Mouse (Mus musculus) forebrain, embryonic 14.5 days (tissue): ENCODE measurements around the gene Duoxa2. TPM values are rescaled to one million over a fixed set of nuclear protein-coding genes. Genes with fewer than 3 reads are reported as not detected.

ENCODE experiments used
- ATAC-seq: fragments of 200-750 bp; cut with Nextera tagmentation; 2 replicates; pipeline ENCODE4 v1.8.0; 2017; ENCODE audit warnings: mild to moderate bottlenecking, moderate library complexity
- DNase-seq: peaks from one replicate; pipeline ENCODE4 v3.0.0-alpha.2; 2015; ENCODE audit warnings: low spot score
- H3K27ac ChIP-seq: fragments of 300-500 bp; sonication (generic); 2 replicates; pipeline ENCODE4 v1.5.1; 2014; ENCODE audit warnings: low read depth, mild to moderate bottlenecking, control low read depth, low read length, moderate library complexity
- H3K27me3 ChIP-seq: fragments of 300-500 bp; sonication (generic); replicated peaks from 2 replicates; pipeline ENCODE4 v1.6.1; 2014; ENCODE audit warnings: low read length, control low read depth, mixed read lengths; ENCODE audit not compliant: control insufficient read depth, insufficient read depth
- H3K36me3 ChIP-seq: fragments of 300-500 bp; sonication (generic); 2 replicates; pipeline ENCODE4 v1.6.1; 2014; ENCODE audit warnings: low read length, control low read depth; ENCODE audit not compliant: control insufficient read depth, insufficient read depth
- H3K4me1 ChIP-seq: fragments of 300-500 bp; sonication (generic); 2 replicates; pipeline ENCODE4 v1.6.1; 2014; ENCODE audit warnings: antibody characterized with exemption, low read length, control low read depth; ENCODE audit not compliant: control insufficient read depth, insufficient read depth
- H3K4me2 ChIP-seq: fragments of 300-500 bp; sonication (generic); 2 replicates; pipeline ENCODE4 v1.6.1; 2014; ENCODE audit warnings: mild to moderate bottlenecking, control low read depth, low read length
- H3K4me3 ChIP-seq: fragments of 300-500 bp; sonication (generic); 2 replicates; pipeline ENCODE4 v1.5.1; 2014; ENCODE audit warnings: low read depth, low read length, control low read depth
- H3K9ac ChIP-seq: fragments of 300-500 bp; sonication (generic); 2 replicates; pipeline ENCODE4 v1.6.1; 2014; ENCODE audit warnings: mild to moderate bottlenecking, low read length, control low read depth, moderate library complexity
- H3K9me3 ChIP-seq: fragments of 300-500 bp; sonication (generic); replicated peaks from 2 replicates; pipeline ENCODE4 v1.6.1; 2016; ENCODE audit warnings: low read length, control low read depth, mixed read lengths; ENCODE audit not compliant: control insufficient read depth
- WGBS: fragments of 180-500 bp; shearing (Covaris S2); extraction: QIAGEN DNeasy Blood & Tissue Kit; methylation state at CpG from one replicate; pipeline ENCODE4 v1.1.7; 2014; 5-methylcytosine and 5-hydroxymethylcytosine counted together
- polyA plus RNA-seq: library from polyadenylated mRNA; unstranded; fragments of >200 nt; fragmentation: Nextera tagmentation; extraction: Ambion mirVana; gene quantifications from 2 replicates; pipeline ENCODE4 v1.2.1, GENCODE M21; 2014

Gene Duoxa2
- polyA plus RNA-seq, 1 experiment from 2014 or later: not detected

- H3K4me3 ChIP-seq: 0 out of 2 replicates have a peak overlapping the region, but pooled peaks have one; percentile 6
- no peak overlapping the region for H3K27ac ChIP-seq
- ATAC-seq (no peak), DNase-seq (no peak)
- H3K27me3 ChIP-seq: peaks cover 72% of the 10 kb centered on the region
- H3K9ac ChIP-seq: no peak overlapping the region
- WGBS: under 1% methylated on average over 34 of the region's 35 CpGs
- no peaks in the 10 kb centered on the region for H3K9me3 ChIP-seq
- H3K4me2 ChIP-seq: peak overlapping the region; percentile 32; the same call in 1 of the 2 replicates
- H3K36me3 ChIP-seq: no peaks in the 10 kb centered on the region
- H3K4me1 ChIP-seq: peaks cover 21% of the 10 kb centered on the region
These were observed 1.2 kb upstream of the Duoxa2 start for GRCm38 (mm10) chr2:122297271-122298095.

GRCm38 (mm10) chr2:122298096-122298499 is 602 bp upstream of the Duoxa2 start, which contains the start of gene Duox2:
TSS of gene Duox2 (minus strand) at chr2:122298449.
- under 1% methylated on average over 13 of the region's 13 CpGs for WGBS
- no peak for ATAC-seq
- Histone ChIP-seq H3K9me3 (no peaks in the 10 kb centered on the region), H3K9ac (no peak within 1 kb of the TSS), H3K4me1 (peaks cover 21% of the 10 kb centered on the region), H3K4me3 (peak within 1 kb of the TSS; percentile 13; the same call in 1 of the 2 replicates), H3K27me3 (peaks cover 73% of the 10 kb centered on the region), H3K36me3 (no peaks in the 10 kb centered on the region), H3K4me2 (peak within 1 kb of the TSS; percentile 39), H3K27ac (no peak within 1 kb of the TSS)
- no peak for DNase-seq

- DNase-seq (no peak), ATAC-seq (no peak)
- Histone ChIP-seq H3K4me1 (peaks cover 21% of the 10 kb centered on the region), H3K4me3 (no peak overlapping the region), H3K9me3 (no peaks in the 10 kb centered on the region), H3K9ac (no peak overlapping the region), H3K27ac (no peak overlapping the region), H3K27me3 (peaks cover 67% of the 10 kb centered on the region), H3K36me3 (no peaks in the 10 kb centered on the region), H3K4me2 (no peak overlapping the region)
- 7% methylated on average over 14 of the region's 14 CpGs for WGBS
These were observed 1.4 kb downstream of the Duoxa2 start for GRCm38 (mm10) chr2:122299911-122300655.

GRCm38 (mm10) chr2:122300656-122301020 is 1.9 kb downstream of the Duoxa2 start:
- Histone ChIP-seq H3K9ac (no peak overlapping the region), H3K27ac (no peak overlapping the region), H3K27me3 (peaks cover 61% of the 10 kb centered on the region), H3K4me2 (peak overlapping the region; percentile 84; the same call in 1 of the 2 replicates), H3K36me3 (no peaks in the 10 kb centered on the region), H3K9me3 (no peaks in the 10 kb centered on the region), H3K4me1 (peaks cover 21% of the 10 kb centered on the region), H3K4me3 (peak overlapping the region; percentile 40; the same call in 1 of the 2 replicates)
- 3% methylated on average over 14 of the region's 14 CpGs for WGBS
- no peak for ATAC-seq
- DNase-seq: no peak

- Histone ChIP-seq H3K36me3 (no peaks in the 10 kb centered on the region), H3K4me2 (peak overlapping the region; percentile 84), H3K27ac (no peak overlapping the region), H3K9ac (peak overlapping the region; percentile 54), H3K9me3 (no peaks in the 10 kb centered on the region), H3K27me3 (peaks cover 56% of the 10 kb centered on the region), H3K4me3 (peak overlapping the region; percentile 40), H3K4me1 (peaks cover 21% of the 10 kb centered on the region)
- ATAC-seq (peak; percentile 58), DNase-seq (peak; percentile 62)
- under 1% methylated on average over 48 of the region's 48 CpGs for WGBS
These were observed 2.6 kb downstream of the Duoxa2 start for GRCm38 (mm10) chr2:122301081-122301920.

GRCm38 (mm10) chr2:122301921-122302573 is 3.3 kb downstream of the Duoxa2 start:
- peak overlapping the region; percentile 54 for H3K9ac ChIP-seq
- no peak for DNase-seq
- ATAC-seq: no peak

GRCm38 (mm10) chr2:122302574-122303241 is 4.0 kb downstream of the Duoxa2 start:
- H3K4me3 ChIP-seq: 0 out of 2 replicates have a peak overlapping the region, but pooled peaks have one; percentile 40
- 12% methylated on average over 9 of the region's 9 CpGs for WGBS
- DNase-seq: peak; percentile 85
- peaks cover 19% of the 10 kb centered on the region for H3K4me1 ChIP-seq
- H3K36me3 ChIP-seq: no peaks in the 10 kb centered on the region
- H3K9ac ChIP-seq: no peak overlapping the region
- ATAC-seq: peak; percentile 63
- H3K27me3 ChIP-seq: peaks cover 52% of the 10 kb centered on the region
- no peak overlapping the region for H3K4me2 ChIP-seq
- H3K9me3 ChIP-seq: no peaks in the 10 kb centered on the region
- no peak overlapping the region for H3K27ac ChIP-seq

More at GRCm38 (mm10) chr2:122301921-122302573, 3.3 kb downstream of the Duoxa2 start:
- no peak overlapping the region for H3K27ac ChIP-seq
- H3K27me3 ChIP-seq: peaks cover 55% of the 10 kb centered on the region
- 6% methylated on average over 23 of the region's 23 CpGs for WGBS
- H3K4me1 ChIP-seq: peaks cover 21% of the 10 kb centered on the region
- peak overlapping the region; percentile 40 for H3K4me3 ChIP-seq
- H3K4me2 ChIP-seq: peak overlapping the region; percentile 84
- H3K9me3 ChIP-seq: no peaks in the 10 kb centered on the region
- H3K36me3 ChIP-seq: no peaks in the 10 kb centered on the region
